Comparison of ENCODE assay signal across 9 mouse cellular contexts in genomic region chr3:35405621-35406079, GRCm38 (mm10).
DNase-seq lines count a peak whose midpoint lies in the region; ATAC-seq and TF ChIP-seq lines count a peak whose summit lies in the region.
"Had no signal": no experiment of that assay in that cellular context is flagged by ENCODE, and none has a peak within 500 bp of the region (broad histone marks: within the 10 kb centered on the region; RNA-seq: fewer than 3 reads in every experiment).

No protein-coding gene starts in this region.

- no peaks in the 10 kb centered on the region for H3K27me3 ChIP-seq in lung, postnatal 0 days (replicated peaks; ENCODE audit: insufficient read depth, low read length)

- H3K4me3 ChIP-seq in lung, postnatal 0 days (ENCODE audit: low read depth, low read length), result no peak overlapping the region
- H3K4me3 ChIP-seq: erythroblast, embryonic 14.5 days had no signal

- H3K36me3 ChIP-seq in lung, postnatal 0 days (ENCODE audit: insufficient read depth, low read length), result no peaks in the 10 kb centered on the region

- peak; percentile 55 for TF ChIP-seq CTCF in lung, postnatal 0 days (IDR thresholded peaks at IDR 0.05)

- intact Hi-C loops in gastrocnemius, postnatal 36 days (cut with DNase I), result no loop called here

- H3K4me1 ChIP-seq in lung, postnatal 0 days (ENCODE audit: insufficient read depth, low read depth, low read length), result no peaks in the 10 kb centered on the region

- no peak overlapping the region for H3K9ac ChIP-seq in lung, postnatal 0 days (replicated peaks; ENCODE audit: low read depth)

- WGBS in lung, postnatal 0 days, result 49% methylated on average over 14 of the region's 14 CpGs

- DNase-seq in cerebellum, adult 11-12 months, result peak; percentile 8
- peak; percentile 80 for DNase-seq in embryo, embryonic 11 days
- peak; percentile 23 to 34 for DNase-seq in gastrocnemius, postnatal 36 days
- DNase-seq in kidney, postnatal 10 days, result peak; percentile 58
- DNase-seq in lung, postnatal 0 days (ENCODE audit: low spot score), result peak; percentile 30
- DNase-seq in right cerebral cortex, postnatal 10 days (ENCODE audit: low spot score in 2 of 2), result peak; percentile 63 to 69

- no peak for TF ChIP-seq EP300 in lung, postnatal 0 days (IDR thresholded peaks at IDR 0.05)

- peak overlapping the region; percentile 17; the same call in 1 of the 2 replicates for H3K4me2 ChIP-seq in lung, postnatal 0 days (replicated peaks; ENCODE audit: low read depth, low read length)

- H3K27ac ChIP-seq in lung, postnatal 0 days (ENCODE audit: low read length), result no peak overlapping the region

- no peaks in the 10 kb centered on the region for H3K9me3 ChIP-seq in lung, postnatal 0 days (ENCODE audit: low read length)

- no peak for ATAC-seq in cerebellum, adult (ENCODE audit: insufficient number of reproducible peaks, low FRiP score, low TSS enrichment)
- ATAC-seq in lung, postnatal 0 days, result peak; percentile 44; the same call in 1 of the 2 replicates
- no peak for ATAC-seq in activated CD4-positive, CD25-positive, alpha-beta regulatory T cell, adult 4 months

Comparison
In these comparisons a context has a peak if more than half of its experiments do, and no peak if none do; other contexts are left out.
1. DNase-seq: peak in every context shown above with its lines; median percentile 80 in embryo, embryonic 11 days; 66 in right cerebral cortex, postnatal 10 days; 58 in kidney, postnatal 10 days; 30 in lung, postnatal 0 days; 28 in gastrocnemius, postnatal 36 days; 8 in cerebellum, adult 11-12 months.